12 mouse cellular contexts compared by ENCODE assay signal in genomic region chr11:118430291-118430885, GRCm38 (mm10). TPM values are rescaled to one million over a fixed set of nuclear protein-coding genes. Genes with fewer than 3 reads are reported as not detected.
A peak's percentile ranks its signal among the peaks of the same experiment; 100 is the strongest.
DNase-seq lines count a peak whose midpoint lies in the region; ATAC-seq and TF ChIP-seq lines count a peak whose summit lies in the region.
"Had no signal": no experiment of that assay in that cellular context is flagged by ENCODE, and none has a peak within 500 bp of the region (broad histone marks: within the 10 kb centered on the region; RNA-seq: fewer than 3 reads in every experiment).

No protein-coding gene starts in this region.

- WGBS in hindbrain, embryonic 13.5 days = 62% methylated on average over 4 of the region's 4 CpGs
- WGBS in hindbrain, postnatal 0 days = 25% methylated on average over 4 of the region's 4 CpGs
- 5% methylated on average over 4 of the region's 4 CpGs for WGBS in stomach, postnatal 0 days

- no peak overlapping the region for H3K27ac ChIP-seq in hindbrain, embryonic 13.5 days
- no peak overlapping the region for H3K27ac ChIP-seq in hindbrain, postnatal 0 days
- H3K27ac ChIP-seq in stomach, postnatal 0 days (replicated peaks) = peak overlapping the region; percentile 81
- H3K27ac ChIP-seq: hindbrain, embryonic 10.5 days had no signal

- peak overlapping the region; percentile 25; the same call in 1 of the 2 replicates for H3K9ac ChIP-seq in hindbrain, embryonic 13.5 days
- H3K9ac ChIP-seq in hindbrain, postnatal 0 days (replicated peaks; ENCODE audit: low read length) = no peak overlapping the region
- 0 out of 2 replicates have a peak overlapping the region, but pooled peaks have one; percentile 32 for H3K9ac ChIP-seq in stomach, postnatal 0 days (ENCODE audit: low read length)

- no peak overlapping the region for H3K4me3 ChIP-seq in hindbrain, embryonic 13.5 days
- H3K4me3 ChIP-seq in hindbrain, postnatal 0 days (ENCODE audit: low read length) = no peak overlapping the region
- no peak overlapping the region for H3K4me3 ChIP-seq in stomach, postnatal 0 days (ENCODE audit: low read depth, low read length)
- H3K4me3 ChIP-seq: hindbrain, embryonic 10.5 days had no signal

- ATAC-seq in hindbrain, embryonic 13.5 days (ENCODE audit: low FRiP score) = no peak
- ATAC-seq in hindbrain, postnatal 0 days = no peak
- peak; percentile 38; the same call in 1 of the 2 replicates for ATAC-seq in stomach, postnatal 0 days (ENCODE audit: low FRiP score, low TSS enrichment)
- ATAC-seq: forebrain, embryonic 16.5 days had no signal

- no peak for TF ChIP-seq CTCF in hindbrain, postnatal 0 days (IDR thresholded peaks at IDR 0.05; ENCODE audit: low read depth)
- TF ChIP-seq CTCF in stomach, postnatal 0 days (IDR thresholded peaks at IDR 0.05; ENCODE audit: low read depth) = no peak

- DNase-seq in adrenal gland, adult (ENCODE audit: inconsistent age in 2 of 2, low spot score in 1 of 2) = peak; percentile 50 to 84
- no peak for DNase-seq in adrenal gland, postnatal 4 days (ENCODE audit: low spot score in 2 of 2)
- no peak for DNase-seq in hindbrain, postnatal 0 days (ENCODE audit: low spot score)
- DNase-seq in ovary, postnatal 36 days (ENCODE audit: low spot score) = peak; percentile 8
- DNase-seq in ovary, adult 18-20 months (ENCODE audit: low spot score) = no peak
- DNase-seq in stomach, postnatal 0 days (ENCODE audit: low spot score) = no peak
- no peak for DNase-seq in left cerebral cortex, postnatal 25 days (ENCODE audit: low spot score in 2 of 2)
- DNase-seq: spleen, adult 18-20 months had no signal

- H3K9me3 ChIP-seq in hindbrain, embryonic 13.5 days = no peaks in the 10 kb centered on the region
- H3K9me3 ChIP-seq in hindbrain, postnatal 0 days (ENCODE audit: low read length) = no peaks in the 10 kb centered on the region
- no peaks in the 10 kb centered on the region for H3K9me3 ChIP-seq in stomach, postnatal 0 days (ENCODE audit: control insufficient read depth, low read length)
- H3K9me3 ChIP-seq: hindbrain, embryonic 10.5 days had no signal

- TF ChIP-seq EP300 in stomach, postnatal 0 days (optimal IDR thresholded peaks at IDR 0.05) = no peak

- peaks cover 50% of the 10 kb centered on the region for H3K4me1 ChIP-seq in hindbrain, embryonic 13.5 days (replicated peaks)
- peaks cover 12% of the 10 kb centered on the region for H3K4me1 ChIP-seq in hindbrain, postnatal 0 days (ENCODE audit: insufficient read depth, low read length)
- peaks cover 17% of the 10 kb centered on the region for H3K4me1 ChIP-seq in stomach, postnatal 0 days (replicated peaks; ENCODE audit: control insufficient read depth, insufficient read depth)

- no peak overlapping the region for H3K4me2 ChIP-seq in hindbrain, embryonic 13.5 days
- H3K4me2 ChIP-seq in hindbrain, postnatal 0 days (ENCODE audit: low read depth, low read length) = no peak overlapping the region
- H3K4me2 ChIP-seq in stomach, postnatal 0 days (replicated peaks; ENCODE audit: low read depth) = 0 out of 2 replicates have a peak overlapping the region, but pooled peaks have one; percentile 58

- no peaks in the 10 kb centered on the region for H3K36me3 ChIP-seq in hindbrain, embryonic 13.5 days
- H3K36me3 ChIP-seq in hindbrain, postnatal 0 days (ENCODE audit: insufficient read depth, low read length) = no peaks in the 10 kb centered on the region
- H3K36me3 ChIP-seq in stomach, postnatal 0 days (ENCODE audit: control insufficient read depth, insufficient read depth, low read length) = no peaks in the 10 kb centered on the region
- H3K36me3 ChIP-seq: hindbrain, embryonic 10.5 days had no signal

- intact Hi-C loops in left cerebral cortex, postnatal 25 days (cut with DNase I) = no loop called here

- H3K27me3 ChIP-seq in hindbrain, embryonic 13.5 days = peaks cover 20% of the 10 kb centered on the region; the same call in 1 of the 2 replicates
- H3K27me3 ChIP-seq in hindbrain, postnatal 0 days (ENCODE audit: insufficient read depth, low read length) = no peaks in the 10 kb centered on the region
- H3K27me3 ChIP-seq in stomach, postnatal 0 days (ENCODE audit: control insufficient read depth, insufficient read depth, low read length) = no peaks in the 10 kb centered on the region

RNA-seq across cellular contexts. Expression of gene C1qtnf1, which starts 2.4 kb away (rescaled TPM):
- total RNA-seq in adrenal gland, postnatal 4 days (2021) = 10 to 100 TPM; 25.0 to 33.4 TPM
- 2.8 and 3.4 TPM in 2 replicates for polyA plus RNA-seq in hindbrain, embryonic 13.5 days (2015; fragmentation: Nextera tagmentation; extraction: Ambion mirVana)
- total RNA-seq in hindbrain, postnatal 0 days (2014; rRNA removed) = 5.4 TPM in 2 replicates
- polyA plus RNA-seq in hindbrain, postnatal 0 days (2015; fragmentation: Nextera tagmentation; extraction: Ambion mirVana) = 3.5 and 4.3 TPM in 2 replicates
- polyA plus RNA-seq in stomach, postnatal 0 days (2015; fragmentation: Nextera tagmentation; extraction: Ambion mirVana) = 9.0 and 11.0 TPM in 2 replicates
- 1 to 10 TPM; 3.6 to 4.2 TPM for total RNA-seq in left cerebral cortex, postnatal 25 days (2021)
- total RNA-seq: megakaryocyte-erythroid progenitor cell, adult 5-6 weeks had no signal

RNA-seq across cellular contexts. Expression of gene Cant1, which starts 11.5 kb away (rescaled TPM):
- 10 to 100 TPM; 33.7 to 36.5 TPM for total RNA-seq in adrenal gland, postnatal 4 days (2021)
- polyA plus RNA-seq in hindbrain, embryonic 13.5 days (2015; fragmentation: Nextera tagmentation; extraction: Ambion mirVana) = 24.4 and 24.9 TPM in 2 replicates
- 47.9 and 51.7 TPM in 2 replicates for total RNA-seq in hindbrain, postnatal 0 days (2014; rRNA removed)
- polyA plus RNA-seq in hindbrain, postnatal 0 days (2015; fragmentation: Nextera tagmentation; extraction: Ambion mirVana) = 24.7 and 25.8 TPM in 2 replicates
- 32.3 and 33.9 TPM in 2 replicates for polyA plus RNA-seq in stomach, postnatal 0 days (2015; fragmentation: Nextera tagmentation; extraction: Ambion mirVana)
- 10 to 100 TPM; 37.4 to 40.7 TPM for total RNA-seq in left cerebral cortex, postnatal 25 days (2021)

RNA-seq across cellular contexts. Expression of gene Lgals3bp, which starts 28.5 kb away (rescaled TPM):
- 10 to 100 TPM; 60.6 to 61.6 TPM for total RNA-seq in adrenal gland, postnatal 4 days (2021)
- 2.9 and 4.8 TPM in 2 replicates for polyA plus RNA-seq in hindbrain, embryonic 13.5 days (2015; fragmentation: Nextera tagmentation; extraction: Ambion mirVana)
- total RNA-seq in hindbrain, postnatal 0 days (2014; rRNA removed) = 25.5 and 30.6 TPM in 2 replicates
- polyA plus RNA-seq in hindbrain, postnatal 0 days (2015; fragmentation: Nextera tagmentation; extraction: Ambion mirVana) = 15.4 and 18.5 TPM in 2 replicates
- 142 and 144 TPM in 2 replicates for polyA plus RNA-seq in stomach, postnatal 0 days (2015; fragmentation: Nextera tagmentation; extraction: Ambion mirVana)
- 10 to 100 TPM; 14.2 to 15.2 TPM for total RNA-seq in left cerebral cortex, postnatal 25 days (2021)

RNA-seq across cellular contexts. Expression of gene Engase, which starts 46.2 kb away (rescaled TPM):
- 10 to 100 TPM; 19.6 to 22.3 TPM for total RNA-seq in adrenal gland, postnatal 4 days (2021)
- 7.0 and 7.1 TPM in 2 replicates for polyA plus RNA-seq in hindbrain, embryonic 13.5 days (2015; fragmentation: Nextera tagmentation; extraction: Ambion mirVana)
- 9.0 and 20.7 TPM in 2 replicates for total RNA-seq in hindbrain, postnatal 0 days (2014; rRNA removed)
- 6.5 and 7.0 TPM in 2 replicates for polyA plus RNA-seq in hindbrain, postnatal 0 days (2015; fragmentation: Nextera tagmentation; extraction: Ambion mirVana)
- 12.6 and 13.7 TPM in 2 replicates for polyA plus RNA-seq in stomach, postnatal 0 days (2015; fragmentation: Nextera tagmentation; extraction: Ambion mirVana)
- total RNA-seq in left cerebral cortex, postnatal 25 days (2021) = 10 to 100 TPM; 10.3 to 10.6 TPM

Comparison
In these comparisons a context has a peak if more than half of its experiments do, and no peak if none do; other contexts are left out.
1. DNase-seq: peak in adrenal gland, adult (2 of 2) and ovary, postnatal 36 days (single experiment); none in adrenal gland, postnatal 4 days (0 of 2), hindbrain, postnatal 0 days (single experiment), ovary, adult 18-20 months (single experiment), stomach, postnatal 0 days (single experiment) and left cerebral cortex, postnatal 25 days (0 of 2).